Mouse (Mus musculus) erythroblast, embryonic 14.5 days (primary cell): ENCODE data around the gene Higd2a. TPM values are rescaled to one million over a fixed set of nuclear protein-coding genes. Genes with fewer than 3 reads are reported as not detected.

Experiments
- H3K27me3 ChIP-seq: 2 replicates; pipeline ENCODE4 v1.6.1; 2012; ENCODE audit warnings: inconsistent platforms; ENCODE audit not compliant: control insufficient read depth
- H3K36me3 ChIP-seq: 2 replicates; pipeline ENCODE4 v1.6.1; 2012; ENCODE audit warnings: mild to moderate bottlenecking, inconsistent platforms; ENCODE audit not compliant: control insufficient read depth
- H3K4me1 ChIP-seq: 2 replicates; pipeline ENCODE4 v1.6.1; 2012; ENCODE audit warnings: inconsistent platforms; ENCODE audit not compliant: control insufficient read depth
- H3K4me3 ChIP-seq: replicated peaks from 2 replicates; pipeline ENCODE3; 2012; ENCODE audit warnings: moderate library complexity, mild to moderate bottlenecking, inconsistent platforms
- H3K9me3 ChIP-seq: 2 replicates; pipeline ENCODE4 v1.6.1; 2012; ENCODE audit warnings: low read length, inconsistent platforms, mixed read lengths; ENCODE audit not compliant: control insufficient read depth
- GATA1 ChIP-seq: IDR thresholded peaks from 2 replicates; pipeline ENCODE4 v1.6.1; 2012; ENCODE audit warnings: low read length, inconsistent platforms, mixed read lengths
- TAL1 ChIP-seq: IDR thresholded peaks from 3 replicates; pipeline ENCODE4 v1.6.1; 2012; ENCODE audit warnings: low read length, inconsistent platforms, mixed read lengths
- polyA plus RNA-seq: library from polyadenylated mRNA; stranded (reverse); fragments of >175 nt; gene quantifications from 2 replicates; pipeline ENCODE4 v1.2.3, GENCODE M21; 2012

Higd2a gene
- polyA plus RNA-seq, 1 experiment, result 3.8 TPM

DNA sequence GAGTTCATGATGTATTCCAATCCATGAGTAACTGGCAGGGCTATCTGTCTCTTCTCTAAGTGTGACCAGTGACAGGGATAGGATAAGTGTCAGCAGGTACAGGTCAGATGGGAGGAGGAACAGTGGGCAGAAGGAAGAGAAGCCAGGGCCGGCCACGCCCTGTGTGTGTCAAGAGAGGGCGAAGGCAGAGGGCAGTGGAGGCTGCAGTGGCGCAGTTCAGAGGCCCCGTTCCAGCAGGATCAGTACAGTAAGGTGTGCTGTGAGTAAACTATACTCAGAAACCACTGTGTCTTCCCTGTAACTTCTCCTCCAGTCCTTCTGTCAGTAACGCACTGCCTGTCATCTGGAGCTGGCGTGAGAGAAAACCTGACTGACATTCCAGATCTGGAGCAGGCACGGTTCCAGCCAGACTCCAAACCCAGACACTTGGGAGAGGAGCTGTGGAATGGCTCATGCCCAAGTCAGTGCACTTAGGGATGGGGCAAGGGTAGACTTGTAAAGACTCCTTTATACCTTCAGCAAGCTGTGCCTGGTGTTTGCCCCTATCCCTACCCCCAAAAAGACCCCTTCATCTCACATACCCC, 6.2 kb downstream of the Higd2a start:
- Histone ChIP-seq H3K27me3 (no peaks in the 10 kb centered on the region), H3K4me1 (peaks cover 20% of the 10 kb centered on the region), H3K9me3 (peaks cover 2% of the 10 kb centered on the region; the same call in 1 of the 2 replicates), H3K36me3 (peaks cover 93% of the 10 kb centered on the region), H3K4me3 (no peak overlapping the region)
- TF ChIP-seq TAL1 (no peak), GATA1 (no peak)

GRCm38 (mm10) chr13:54596870-54597269, 6.9 kb downstream of the Higd2a start:
- no peaks in the 10 kb centered on the region for H3K27me3 ChIP-seq
- H3K4me3 ChIP-seq, result no peak overlapping the region
- no peak for TF ChIP-seq GATA1
- TF ChIP-seq TAL1, result no peak
- peaks cover 13% of the 10 kb centered on the region for H3K4me1 ChIP-seq
- peaks cover 2% of the 10 kb centered on the region; the same call in 1 of the 2 replicates for H3K9me3 ChIP-seq
- peaks cover 94% of the 10 kb centered on the region for H3K36me3 ChIP-seq

DNA sequence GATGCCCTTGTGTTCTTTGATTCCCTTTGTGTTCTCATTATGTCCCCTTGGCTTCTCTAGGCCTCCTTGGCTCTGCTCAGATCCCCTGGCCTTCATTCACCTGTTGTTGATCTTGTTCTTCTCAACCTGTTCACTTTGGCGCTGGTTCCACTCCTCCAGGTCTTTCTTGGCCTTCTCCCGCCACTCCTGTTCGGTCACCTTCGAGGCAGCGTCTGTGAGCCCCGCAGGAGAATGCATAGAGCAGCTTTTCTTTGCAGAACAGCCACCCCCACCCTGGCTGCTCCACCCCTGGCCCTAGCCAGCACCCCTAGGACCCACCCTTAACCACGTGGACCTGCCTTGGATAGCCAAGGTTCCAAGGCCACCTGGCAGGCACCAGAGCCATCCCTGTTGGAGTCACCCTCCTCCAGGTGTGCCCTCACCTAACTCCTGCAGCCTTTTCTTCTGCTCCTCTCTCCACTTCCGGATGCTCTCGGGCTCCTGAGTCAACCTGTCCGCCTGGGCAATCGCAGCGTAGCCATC, 8.7 kb downstream of the Higd2a start:
- Histone ChIP-seq H3K4me1 (peaks cover 3% of the 10 kb centered on the region), H3K9me3 (peaks cover 2% of the 10 kb centered on the region; the same call in 1 of the 2 replicates), H3K4me3 (no peak overlapping the region), H3K36me3 (peaks cover 97% of the 10 kb centered on the region), H3K27me3 (no peaks in the 10 kb centered on the region)
- TF ChIP-seq GATA1, result no peak
- no peak for TF ChIP-seq TAL1

- H3K4me1 ChIP-seq, result peaks cover 15% of the 10 kb centered on the region
- peaks cover 2% of the 10 kb centered on the region; the same call in 1 of the 2 replicates for H3K9me3 ChIP-seq
- H3K27me3 ChIP-seq, result no peaks in the 10 kb centered on the region
- no peak overlapping the region for H3K4me3 ChIP-seq
- TF ChIP-seq TAL1, result no peak
- TF ChIP-seq GATA1, result no peak
- H3K36me3 ChIP-seq, result peaks cover 93% of the 10 kb centered on the region
Observed at GRCm38 (mm10) chr13:54602639-54603111, 12.7 kb downstream of the Higd2a start.

- H3K36me3 ChIP-seq, result peaks cover 86% of the 10 kb centered on the region
Observed at GRCm38 (mm10) chr13:54603501-54603900, 13.5 kb downstream of the Higd2a start.

GRCm38 (mm10) chr13:54604221-54604620, 14.2 kb downstream of the Higd2a start:
- peaks cover 2% of the 10 kb centered on the region; the same call in 1 of the 2 replicates for H3K9me3 ChIP-seq
- H3K4me1 ChIP-seq, result peaks cover 29% of the 10 kb centered on the region
- H3K4me3 ChIP-seq, result no peak overlapping the region
- TF ChIP-seq TAL1 (no peak), GATA1 (no peak)
- H3K36me3 ChIP-seq, result peaks cover 85% of the 10 kb centered on the region
- H3K27me3 ChIP-seq, result no peaks in the 10 kb centered on the region

More at GRCm38 (mm10) chr13:54603501-54603900, 13.5 kb downstream of the Higd2a start:
- Histone ChIP-seq H3K4me1 (peaks cover 22% of the 10 kb centered on the region), H3K9me3 (peaks cover 2% of the 10 kb centered on the region; the same call in 1 of the 2 replicates), H3K27me3 (no peaks in the 10 kb centered on the region), H3K4me3 (no peak overlapping the region)
- TF ChIP-seq TAL1 (no peak), GATA1 (no peak)

- Histone ChIP-seq H3K27me3 (no peaks in the 10 kb centered on the region), H3K9me3 (no peaks in the 10 kb centered on the region), H3K36me3 (peaks cover 78% of the 10 kb centered on the region), H3K4me3 (no peak overlapping the region), H3K4me1 (peaks cover 41% of the 10 kb centered on the region)
- no peak for TF ChIP-seq TAL1
- TF ChIP-seq GATA1, result no peak
Observed at GRCm38 (mm10) chr13:54605426-54605825, 15.4 kb downstream of the Higd2a start.

- Histone ChIP-seq H3K4me3 (peak overlapping the region; percentile 47), H3K4me1 (peaks cover 54% of the 10 kb centered on the region), H3K36me3 (peaks cover 62% of the 10 kb centered on the region)
Observed at GRCm38 (mm10) chr13:54607204-54607603, 17.2 kb downstream of the Higd2a start.

DNA sequence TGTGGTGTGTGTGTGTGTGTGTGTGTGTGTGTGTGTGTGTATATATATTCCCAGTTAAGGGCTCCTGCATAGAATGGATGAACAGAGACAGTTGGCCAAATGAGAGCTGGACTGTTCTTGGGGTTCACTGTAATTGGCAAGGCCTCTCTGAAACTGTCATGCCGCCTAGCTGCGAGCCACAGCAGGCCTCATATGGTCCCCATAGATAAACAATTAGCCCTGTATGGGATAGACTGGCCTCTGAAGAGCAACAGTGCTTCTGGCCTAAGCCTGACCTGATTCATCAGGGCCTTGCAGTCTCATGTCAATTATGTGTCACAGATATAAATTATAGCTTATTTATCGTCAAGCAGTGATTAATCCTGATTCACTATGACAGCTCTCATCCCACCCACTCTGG, 18.0 kb downstream of the Higd2a start:
- peak; percentile 58 for TF ChIP-seq GATA1
- peak; percentile 57; the same call in 2 of the 3 replicates for TF ChIP-seq TAL1
- H3K4me3 ChIP-seq, result peak overlapping the region; percentile 92
- H3K9me3 ChIP-seq, result no peaks in the 10 kb centered on the region
- peaks cover 54% of the 10 kb centered on the region for H3K4me1 ChIP-seq
- H3K36me3 ChIP-seq, result peaks cover 54% of the 10 kb centered on the region
- no peaks in the 10 kb centered on the region for H3K27me3 ChIP-seq

More at GRCm38 (mm10) chr13:54607204-54607603, 17.2 kb downstream of the Higd2a start:
- Histone ChIP-seq H3K9me3 (no peaks in the 10 kb centered on the region), H3K27me3 (no peaks in the 10 kb centered on the region)
- no peak for TF ChIP-seq GATA1
- TF ChIP-seq TAL1, result no peak
